In the genomic region with DNA sequence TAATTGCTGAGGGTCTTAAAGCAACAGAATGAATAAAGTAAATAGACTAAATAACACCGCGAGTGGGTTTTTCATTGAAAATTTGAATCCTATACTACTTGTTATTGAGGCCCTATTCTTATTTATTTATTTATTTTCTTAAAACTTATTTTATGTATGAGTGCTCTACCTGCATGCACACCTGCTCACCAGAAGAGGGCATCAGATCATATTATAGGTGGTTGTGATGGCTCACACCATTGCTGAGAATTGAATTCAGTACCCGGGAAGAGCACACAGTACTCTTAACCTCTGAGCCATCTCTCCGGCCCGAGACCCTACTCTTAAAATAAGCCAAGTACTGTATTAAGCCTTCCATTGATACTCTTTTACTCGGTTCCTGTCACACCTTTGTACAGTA, we compare ENCODE assay signal across 14 mouse cellular contexts. TPM values are rescaled to one million over a fixed set of nuclear protein-coding genes. Genes with fewer than 3 reads are reported as not detected.
A peak's percentile ranks its signal among the peaks of the same experiment; 100 is the strongest.
DNase-seq lines count a peak whose midpoint lies in the region; ATAC-seq and TF ChIP-seq lines count a peak whose summit lies in the region.
"Had no signal": no experiment of that assay in that cellular context is flagged by ENCODE, and none has a peak within 500 bp of the region (broad histone marks: within the 10 kb centered on the region; RNA-seq: fewer than 3 reads in every experiment).

No protein-coding gene starts in this region.

- WGBS in hindbrain, postnatal 0 days: 83% methylated on average over 6 of the region's 6 CpGs
- 82% methylated on average over 6 of the region's 6 CpGs for WGBS in hindbrain, embryonic 14.5 days
- WGBS in lung, postnatal 0 days: 84% methylated on average over 6 of the region's 6 CpGs

- TF ChIP-seq CTCF in hindbrain, postnatal 0 days (IDR thresholded peaks at IDR 0.05; ENCODE audit: low read depth): peak; percentile 24; the same call in 1 of the 2 replicates
- TF ChIP-seq CTCF in lung, postnatal 0 days (IDR thresholded peaks at IDR 0.05): peak; percentile 55
- peak; percentile 60 for TF ChIP-seq CTCF in E14TG2a.4 (conservative IDR thresholded peaks at IDR 0.05; ENCODE audit: low read length)

- H3K27ac ChIP-seq in hindbrain, postnatal 0 days: no peak overlapping the region
- no peak overlapping the region for H3K27ac ChIP-seq in hindbrain, embryonic 14.5 days
- H3K27ac ChIP-seq in lung, postnatal 0 days (ENCODE audit: low read length): no peak overlapping the region
- H3K27ac ChIP-seq: liver, embryonic 15.5 days had no signal

- TF ChIP-seq EP300 in lung, postnatal 0 days (IDR thresholded peaks at IDR 0.05): no peak

- H3K4me1 ChIP-seq in hindbrain, postnatal 0 days (ENCODE audit: insufficient read depth, low read length): peaks cover 3% of the 10 kb centered on the region; the same call in 1 of the 2 replicates
- H3K4me1 ChIP-seq in hindbrain, embryonic 14.5 days (replicated peaks; ENCODE audit: control insufficient read depth, insufficient read depth, low read length): peaks cover 8% of the 10 kb centered on the region; the same call in 1 of the 2 replicates
- no peaks in the 10 kb centered on the region; the same call in 1 of the 2 replicates for H3K4me1 ChIP-seq in lung, postnatal 0 days (ENCODE audit: insufficient read depth, low read depth, low read length)
- H3K4me1 ChIP-seq in E14TG2a.4 (replicated peaks; ENCODE audit: low read depth, low read length): peaks cover 54% of the 10 kb centered on the region

- no peaks in the 10 kb centered on the region for H3K36me3 ChIP-seq in hindbrain, postnatal 0 days (ENCODE audit: insufficient read depth, low read length)
- H3K36me3 ChIP-seq in hindbrain, embryonic 14.5 days (replicated peaks; ENCODE audit: control insufficient read depth, insufficient read depth): no peaks in the 10 kb centered on the region
- H3K36me3 ChIP-seq in lung, postnatal 0 days (ENCODE audit: insufficient read depth, low read length): no peaks in the 10 kb centered on the region
- H3K36me3 ChIP-seq in E14TG2a.4 (ENCODE audit: insufficient read depth, low read length): no peaks in the 10 kb centered on the region
- H3K36me3 ChIP-seq: liver, embryonic 15.5 days had no signal

- no peak overlapping the region for H3K9ac ChIP-seq in hindbrain, postnatal 0 days (replicated peaks; ENCODE audit: low read length)
- H3K9ac ChIP-seq in hindbrain, embryonic 14.5 days: no peak overlapping the region
- no peak overlapping the region for H3K9ac ChIP-seq in lung, postnatal 0 days (replicated peaks; ENCODE audit: low read depth)
- H3K9ac ChIP-seq: liver, embryonic 15.5 days had no signal

- H3K27me3 ChIP-seq in hindbrain, postnatal 0 days (ENCODE audit: insufficient read depth, low read length): no peaks in the 10 kb centered on the region
- H3K27me3 ChIP-seq in hindbrain, embryonic 14.5 days (ENCODE audit: control insufficient read depth, insufficient read depth, low read length): peaks cover 30% of the 10 kb centered on the region
- H3K27me3 ChIP-seq in lung, postnatal 0 days (replicated peaks; ENCODE audit: insufficient read depth, low read length): no peaks in the 10 kb centered on the region
- no peaks in the 10 kb centered on the region for H3K27me3 ChIP-seq in E14TG2a.4 (ENCODE audit: insufficient read depth, low read length)

- ATAC-seq in hindbrain, postnatal 0 days: no peak
- ATAC-seq in hindbrain, embryonic 14.5 days (ENCODE audit: low FRiP score): no peak
- ATAC-seq in lung, postnatal 0 days: no peak

- no peak overlapping the region for H3K4me2 ChIP-seq in hindbrain, postnatal 0 days (ENCODE audit: low read depth, low read length)
- H3K4me2 ChIP-seq in hindbrain, embryonic 14.5 days (replicated peaks): no peak overlapping the region
- no peak overlapping the region for H3K4me2 ChIP-seq in lung, postnatal 0 days (replicated peaks; ENCODE audit: low read depth, low read length)
- H3K4me2 ChIP-seq: liver, embryonic 15.5 days had no signal

- intact Hi-C loops in gastrocnemius, postnatal 14 days (cut with DNase I; ENCODE audit: low total_unique reads): loop anchor here (10.0 kb wide), 1 partner anchor 65 kb away; no protein-coding TSS in a partner anchor

- H3K9me3 ChIP-seq in hindbrain, postnatal 0 days (ENCODE audit: low read length): no peaks in the 10 kb centered on the region
- no peaks in the 10 kb centered on the region for H3K9me3 ChIP-seq in hindbrain, embryonic 14.5 days (ENCODE audit: control insufficient read depth, low read length)
- H3K9me3 ChIP-seq in lung, postnatal 0 days (ENCODE audit: low read length): no peaks in the 10 kb centered on the region
- H3K9me3 ChIP-seq in E14TG2a.4 (ENCODE audit: low read length): no peaks in the 10 kb centered on the region
- H3K9me3 ChIP-seq: liver, embryonic 15.5 days had no signal

- H3K4me3 ChIP-seq in hindbrain, postnatal 0 days (ENCODE audit: low read length): no peak overlapping the region
- H3K4me3 ChIP-seq in hindbrain, embryonic 14.5 days (replicated peaks; ENCODE audit: low read length): no peak overlapping the region
- H3K4me3 ChIP-seq in lung, postnatal 0 days (ENCODE audit: low read depth, low read length): no peak overlapping the region
- no peak overlapping the region for H3K4me3 ChIP-seq in E14TG2a.4 (replicated peaks; ENCODE audit: low read length)
- H3K4me3 ChIP-seq: liver, embryonic 15.5 days had no signal

- DNase-seq in hindbrain, postnatal 0 days (ENCODE audit: low spot score): no peak
- no peak for DNase-seq in hindbrain, embryonic 14.5 days (ENCODE audit: low spot score)
- DNase-seq in lung, postnatal 0 days (ENCODE audit: low spot score): peak; percentile 43
- DNase-seq in lung, postnatal 10 days: no peak
- peak; percentile 55 for DNase-seq in naive thymus-derived CD4-positive, alpha-beta T cell, adult 2 months (ENCODE audit: low read depth)
- DNase-seq in gastrocnemius, postnatal 14 days: no peak
- DNase-seq: cerebellum, adult 2 months; heart, postnatal 14 days had no signal

RNA-seq across cellular contexts. Expression of a gene that starts 2.7 kb away (rescaled TPM):
- 0.94 and 1.7 TPM in 2 replicates for total RNA-seq in hindbrain, postnatal 0 days (2014; rRNA removed)
- 0.73 and 0.79 TPM in 2 replicates for polyA plus RNA-seq in hindbrain, postnatal 0 days (2015; fragmentation: Nextera tagmentation; extraction: Ambion mirVana)
- 1.3 TPM in 2 replicates for polyA plus RNA-seq in hindbrain, embryonic 14.5 days (2014; fragmentation: Nextera tagmentation; extraction: Ambion mirVana)
- 3.4 and 3.5 TPM in 2 replicates for polyA plus RNA-seq in lung, postnatal 0 days (2015; fragmentation: Nextera tagmentation; extraction: Ambion mirVana)
- total RNA-seq in gastrocnemius, postnatal 14 days (2021): 1 to 10 TPM; 2.9 to 4.7 TPM

RNA-seq across cellular contexts. Expression of a gene that starts 25.9 kb away (rescaled TPM):
- 0.07 and 2.6 TPM in 2 replicates for total RNA-seq in hindbrain, postnatal 0 days (2014; rRNA removed)
- polyA plus RNA-seq in hindbrain, postnatal 0 days (2015; fragmentation: Nextera tagmentation; extraction: Ambion mirVana): not detected in 2 replicates
- not detected in 2 replicates for polyA plus RNA-seq in hindbrain, embryonic 14.5 days (2014; fragmentation: Nextera tagmentation; extraction: Ambion mirVana)
- 0.44 and 0.45 TPM in 2 replicates for polyA plus RNA-seq in lung, postnatal 0 days (2015; fragmentation: Nextera tagmentation; extraction: Ambion mirVana)
- 100 to 1,000 TPM; 685 to 695 TPM for total RNA-seq in gastrocnemius, postnatal 14 days (2021)
- total RNA-seq: granulocyte monocyte progenitor cell, adult 5-6 weeks; heart, postnatal 14 days; left cerebral cortex, postnatal 10 days; megakaryocyte-erythroid progenitor cell, adult 5-6 weeks had no signal
- polyA plus RNA-seq: cerebellum, adult 2 months; intestine, embryonic 14.5 days had no signal

RNA-seq across cellular contexts. Expression of a gene that starts 41.6 kb away (rescaled TPM):
- 47.8 and 53.6 TPM in 2 replicates for total RNA-seq in hindbrain, postnatal 0 days (2014; rRNA removed)
- 67.1 and 73.7 TPM in 2 replicates for polyA plus RNA-seq in hindbrain, postnatal 0 days (2015; fragmentation: Nextera tagmentation; extraction: Ambion mirVana)
- polyA plus RNA-seq in hindbrain, embryonic 14.5 days (2014; fragmentation: Nextera tagmentation; extraction: Ambion mirVana): 87.5 and 93.1 TPM in 2 replicates
- 48.0 and 53.6 TPM in 2 replicates for polyA plus RNA-seq in lung, postnatal 0 days (2015; fragmentation: Nextera tagmentation; extraction: Ambion mirVana)
- total RNA-seq in gastrocnemius, postnatal 14 days (2021): 10 to 100 TPM; 58.9 to 69.4 TPM

Comparison
In these comparisons a context has a peak if more than half of its experiments do, and no peak if none do; other contexts are left out.
1. DNase-seq: peak in lung, postnatal 0 days (single experiment) and naive thymus-derived CD4-positive, alpha-beta T cell, adult 2 months (single experiment); none in hindbrain, postnatal 0 days (single experiment), hindbrain, embryonic 14.5 days (single experiment), lung, postnatal 10 days (single experiment) and gastrocnemius, postnatal 14 days (single experiment).
2. Peak in every context shown above with its lines, with median percentiles within 50 percentile points of each other: CTCF ChIP-seq.